Mouse (Mus musculus) hindbrain, embryonic 15.5 days (tissue): ENCODE results near the gene Cerk. TPM values are rescaled to one million over a fixed set of nuclear protein-coding genes. Genes with fewer than 3 reads are reported as not detected.

ENCODE experiments used
- ATAC-seq: fragments of 200-750 bp; cut with Nextera tagmentation; 2 replicates; pipeline ENCODE4 v1.8.0; 2017; ENCODE audit warnings: low read depth, moderate number of reproducible peaks, moderate TSS enrichment; ENCODE audit not compliant: low FRiP score
- H3K27ac ChIP-seq: fragments of 300-500 bp; sonication (generic); replicated peaks from 2 replicates; pipeline ENCODE4 v1.5.1; 2015; ENCODE audit warnings: mild to moderate bottlenecking, inconsistent platforms
- H3K27me3 ChIP-seq: fragments of 300-500 bp; sonication (generic); 2 replicates; pipeline ENCODE4 v1.6.1; 2015; ENCODE audit warnings: control low read depth, inconsistent platforms
- H3K36me3 ChIP-seq: fragments of 300-500 bp; sonication (generic); 2 replicates; pipeline ENCODE4 v1.6.1; 2015; ENCODE audit warnings: control low read depth, inconsistent platforms
- H3K4me1 ChIP-seq: fragments of 300-500 bp; sonication (generic); replicated peaks from 2 replicates; pipeline ENCODE4 v1.6.1; 2015; ENCODE audit warnings: control low read depth, inconsistent platforms
- H3K4me2 ChIP-seq: fragments of 300-500 bp; sonication (generic); 2 replicates; pipeline ENCODE4 v1.6.1; 2015; ENCODE audit warnings: moderate library complexity, mild to moderate bottlenecking, inconsistent platforms
- H3K4me3 ChIP-seq: fragments of 300-500 bp; sonication (generic); 2 replicates; pipeline ENCODE4 v1.5.1; 2015; ENCODE audit warnings: mild to moderate bottlenecking, inconsistent platforms
- H3K9ac ChIP-seq: fragments of 300-500 bp; sonication (generic); 2 replicates; pipeline ENCODE4 v1.6.1; 2015; ENCODE audit warnings: inconsistent platforms
- H3K9me3 ChIP-seq: fragments of 300-500 bp; sonication (generic); 2 replicates; pipeline ENCODE4 v1.6.1; 2016; ENCODE audit warnings: control low read depth, inconsistent platforms
- WGBS: fragments of 180-500 bp; shearing (Covaris S2); methylation state at CpG from one replicate; pipeline ENCODE4 v1.1.7; 2015; 5-methylcytosine and 5-hydroxymethylcytosine counted together
- polyA plus RNA-seq: library from polyadenylated mRNA; unstranded; fragments of >200 nt; fragmentation: Nextera tagmentation; extraction: Ambion mirVana; gene quantifications from 2 replicates; pipeline ENCODE4 v1.2.1, GENCODE M21; 2015

The Cerk gene
- polyA plus RNA-seq, 1 experiment from 2014 or later = 23.2 TPM

GRCm38 (mm10) chr15:86145046-86145445 lies 40.9 kb downstream of the Cerk start:
- no peak for ATAC-seq
- Histone ChIP-seq H3K27me3 (no peaks in the 10 kb centered on the region), H3K9me3 (no peaks in the 10 kb centered on the region), H3K27ac (no peak overlapping the region), H3K4me2 (no peak overlapping the region), H3K9ac (no peak overlapping the region), H3K36me3 (peaks cover 40% of the 10 kb centered on the region; the same call in 1 of the 2 replicates), H3K4me3 (no peak overlapping the region), H3K4me1 (no peaks in the 10 kb centered on the region)
- WGBS = 78% methylated on average over 7 of the region's 7 CpGs

GRCm38 (mm10) chr15:86144577-86144976 lies 41.4 kb downstream of the Cerk start:
- H3K4me3 ChIP-seq = no peak overlapping the region
- H3K36me3 ChIP-seq = peaks cover 40% of the 10 kb centered on the region; the same call in 1 of the 2 replicates
- 76% methylated on average over 7 of the region's 7 CpGs for WGBS
- no peaks in the 10 kb centered on the region for H3K4me1 ChIP-seq
- no peaks in the 10 kb centered on the region for H3K9me3 ChIP-seq
- no peak overlapping the region for H3K4me2 ChIP-seq
- H3K27ac ChIP-seq = no peak overlapping the region
- H3K9ac ChIP-seq = no peak overlapping the region
- H3K27me3 ChIP-seq = no peaks in the 10 kb centered on the region
- ATAC-seq = no peak

- Histone ChIP-seq H3K4me3 (no peak overlapping the region), H3K36me3 (peaks cover 35% of the 10 kb centered on the region; the same call in 1 of the 2 replicates), H3K9me3 (no peaks in the 10 kb centered on the region), H3K4me2 (no peak overlapping the region), H3K27me3 (no peaks in the 10 kb centered on the region), H3K27ac (peak overlapping the region; percentile 27; the same call in 1 of the 2 replicates), H3K9ac (no peak overlapping the region), H3K4me1 (peaks cover 3% of the 10 kb centered on the region; the same call in 1 of the 2 replicates)
- no peak for ATAC-seq
- 30% methylated on average over 10 of the region's 10 CpGs for WGBS
Observed at GRCm38 (mm10) chr15:86140323-86140722, 45.6 kb downstream of the Cerk start.

- Histone ChIP-seq H3K4me1 (peaks cover 8% of the 10 kb centered on the region), H3K9me3 (no peaks in the 10 kb centered on the region), H3K9ac (no peak overlapping the region), H3K27ac (no peak overlapping the region), H3K4me2 (no peak overlapping the region), H3K4me3 (no peak overlapping the region), H3K27me3 (no peaks in the 10 kb centered on the region), H3K36me3 (peaks cover 44% of the 10 kb centered on the region)
- 78% methylated on average over 4 of the region's 4 CpGs for whole genome bisulfite sequencing
- no peak for ATAC-seq
Observed at GRCm38 (mm10) chr15:86137638-86138037, 48.3 kb downstream of the Cerk start.

GRCm38 (mm10) chr15:86134941-86135783 lies 50.8 kb downstream of the Cerk start:
- Histone ChIP-seq H3K9me3 (no peaks in the 10 kb centered on the region), H3K4me2 (no peak overlapping the region), H3K9ac (no peak overlapping the region), H3K27ac (peak overlapping the region; percentile 63), H3K4me1 (peaks cover 8% of the 10 kb centered on the region), H3K4me3 (no peak overlapping the region), H3K36me3 (peaks cover 47% of the 10 kb centered on the region), H3K27me3 (no peaks in the 10 kb centered on the region)
- peak; percentile 61 for ATAC-seq
- WGBS = 33% methylated on average over 18 of the region's 18 CpGs

GRCm38 (mm10) chr15:86130657-86131056 lies 55.3 kb downstream of the Cerk start:
- Histone ChIP-seq H3K9me3 (no peaks in the 10 kb centered on the region), H3K27me3 (no peaks in the 10 kb centered on the region), H3K4me3 (no peak overlapping the region), H3K4me2 (no peak overlapping the region), H3K36me3 (peaks cover 73% of the 10 kb centered on the region), H3K27ac (no peak overlapping the region), H3K9ac (no peak overlapping the region), H3K4me1 (peaks cover 8% of the 10 kb centered on the region)
- no peak for ATAC-seq
- WGBS = 93% methylated on average over 10 of the region's 10 CpGs

- H3K9me3 ChIP-seq = no peaks in the 10 kb centered on the region
- H3K36me3 ChIP-seq = peaks cover 72% of the 10 kb centered on the region
- no peaks in the 10 kb centered on the region for H3K4me1 ChIP-seq
- no peak overlapping the region for H3K9ac ChIP-seq
- no peaks in the 10 kb centered on the region for H3K27me3 ChIP-seq
- 68% methylated on average over 3 of the region's 3 CpGs for whole genome bisulfite sequencing
- ATAC-seq = peak; percentile 57
- no peak overlapping the region for H3K4me3 ChIP-seq
- no peak overlapping the region for H3K4me2 ChIP-seq
- peak overlapping the region; percentile 19; the same call in 1 of the 2 replicates for H3K27ac ChIP-seq
Observed at GRCm38 (mm10) chr15:86129036-86129435, 56.9 kb downstream of the Cerk start.

- Histone ChIP-seq H3K9ac (no peak overlapping the region), H3K4me2 (no peak overlapping the region), H3K27me3 (no peaks in the 10 kb centered on the region), H3K9me3 (no peaks in the 10 kb centered on the region), H3K4me1 (no peaks in the 10 kb centered on the region), H3K4me3 (no peak overlapping the region), H3K36me3 (peaks cover 64% of the 10 kb centered on the region), H3K27ac (no peak overlapping the region)
- WGBS = 50% methylated on average over 1 of the region's 1 CpGs
- no peak for ATAC-seq
Observed at GRCm38 (mm10) chr15:86124359-86124758, 61.6 kb downstream of the Cerk start.

- Histone ChIP-seq H3K27ac (no peak overlapping the region), H3K27me3 (no peaks in the 10 kb centered on the region), H3K4me2 (no peak overlapping the region), H3K4me1 (no peaks in the 10 kb centered on the region), H3K9ac (no peak overlapping the region), H3K4me3 (no peak overlapping the region), H3K36me3 (peaks cover 60% of the 10 kb centered on the region), H3K9me3 (no peaks in the 10 kb centered on the region)
- WGBS = 88% methylated on average over 4 of the region's 4 CpGs
- no peak for ATAC-seq
Observed at GRCm38 (mm10) chr15:86123409-86123808, 62.5 kb downstream of the Cerk start.

GRCm38 (mm10) chr15:86122261-86122949 lies 63.5 kb downstream of the Cerk start:
- H3K9ac ChIP-seq = no peak overlapping the region
- H3K4me3 ChIP-seq = no peak overlapping the region
- WGBS = 89% methylated on average over 9 of the region's 9 CpGs
- H3K9me3 ChIP-seq = no peaks in the 10 kb centered on the region
- H3K27me3 ChIP-seq = no peaks in the 10 kb centered on the region
- no peak overlapping the region for H3K4me2 ChIP-seq
- H3K36me3 ChIP-seq = peaks cover 51% of the 10 kb centered on the region
- peaks cover 9% of the 10 kb centered on the region; the same call in 1 of the 2 replicates for H3K4me1 ChIP-seq
- H3K27ac ChIP-seq = no peak overlapping the region
- no peak for ATAC-seq

- H3K4me3 ChIP-seq = no peak overlapping the region
- H3K27me3 ChIP-seq = no peaks in the 10 kb centered on the region
- peaks cover 34% of the 10 kb centered on the region for H3K36me3 ChIP-seq
- no peak overlapping the region for H3K4me2 ChIP-seq
- 90% methylated on average over 7 of the region's 7 CpGs for WGBS
- no peaks in the 10 kb centered on the region for H3K9me3 ChIP-seq
- H3K9ac ChIP-seq = no peak overlapping the region
- ATAC-seq = no peak
- H3K4me1 ChIP-seq = peaks cover 21% of the 10 kb centered on the region
- H3K27ac ChIP-seq = no peak overlapping the region
Observed at GRCm38 (mm10) chr15:86119186-86119585, 66.8 kb downstream of the Cerk start.
